In genomic region chr4:84201001-84201400, GRCm38 (mm10) we compare ENCODE assay signal across 25 mouse cellular contexts.
A peak's percentile ranks its signal among the peaks of the same experiment; 100 is the strongest.
DNase-seq lines count a peak whose midpoint lies in the region; ATAC-seq and TF ChIP-seq lines count a peak whose summit lies in the region.
"Had no signal": no experiment of that assay in that cellular context is flagged by ENCODE, and none has a peak within 500 bp of the region (broad histone marks: within the 10 kb centered on the region; RNA-seq: fewer than 3 reads in every experiment).

No protein-coding gene starts in this region.

- no peak for ATAC-seq in lung, postnatal 0 days
- ATAC-seq: CD4-positive, CD25-positive, alpha-beta regulatory T cell, adult 4 months; forebrain, embryonic 13.5 days; forebrain, embryonic 16.5 days; hindbrain, embryonic 16.5 days; inflammation-experienced regulatory T-cells, adult 6 months; intestine, embryonic 16.5 days had no signal

- 51% methylated on average over 3 of the region's 3 CpGs for WGBS in lung, postnatal 0 days

- H3K4me1 ChIP-seq in E14TG2a.4 (replicated peaks; ENCODE audit: low read depth, low read length) (peaks cover 68% of the 10 kb centered on the region), ES-Bruce4 (ENCODE audit: control insufficient read depth, insufficient read depth, low read length) (peaks cover 9% of the 10 kb centered on the region)
- H3K4me1 ChIP-seq in lung, postnatal 0 days (ENCODE audit: insufficient read depth, low read depth, low read length): no peaks in the 10 kb centered on the region

- H3K36me3 ChIP-seq in E14TG2a.4 (ENCODE audit: insufficient read depth, low read length): no peaks in the 10 kb centered on the region
- H3K36me3 ChIP-seq in ES-Bruce4 (ENCODE audit: control insufficient read depth, insufficient read depth, low read length, poor library complexity, severe bottlenecking): no peaks in the 10 kb centered on the region
- no peaks in the 10 kb centered on the region for H3K36me3 ChIP-seq in lung, postnatal 0 days (ENCODE audit: insufficient read depth, low read length)
- H3K36me3 ChIP-seq: forebrain, embryonic 10.5 days; hindbrain, embryonic 13.5 days had no signal

- no peak for TF ChIP-seq CTCF in E14TG2a.4 (conservative IDR thresholded peaks at IDR 0.05; ENCODE audit: low read length)
- no peak for TF ChIP-seq CTCF in ES-Bruce4 (IDR thresholded peaks at IDR 0.05; ENCODE audit: low read depth, low read length)
- no peak for TF ChIP-seq CTCF in lung, postnatal 0 days (IDR thresholded peaks at IDR 0.05)
- TF ChIP-seq CTCF in left cerebral cortex, adult 2 months (IDR thresholded peaks at IDR 0.05): no peak

- H3K9me3 ChIP-seq in E14TG2a.4 (ENCODE audit: low read length) (no peaks in the 10 kb centered on the region), ES-Bruce4 (replicated peaks; ENCODE audit: control insufficient read depth, insufficient read depth, low read length, poor library complexity, severe bottlenecking) (no peaks in the 10 kb centered on the region)
- no peaks in the 10 kb centered on the region for H3K9me3 ChIP-seq in lung, postnatal 0 days (ENCODE audit: low read length)
- H3K9me3 ChIP-seq: forebrain, embryonic 10.5 days; forebrain, embryonic 13.5 days; hindbrain, embryonic 13.5 days had no signal

- TF ChIP-seq POLR2A in ES-Bruce4 (IDR thresholded peaks at IDR 0.05; ENCODE audit: insufficient read depth, low read length): no peak

- H3K27me3 ChIP-seq in E14TG2a.4 (ENCODE audit: insufficient read depth, low read length) (peaks cover 10% of the 10 kb centered on the region), ES-Bruce4 (ENCODE audit: control insufficient read depth, insufficient read depth, low read length, poor library complexity, severe bottlenecking) (no peaks in the 10 kb centered on the region)
- no peaks in the 10 kb centered on the region for H3K27me3 ChIP-seq in lung, postnatal 0 days (replicated peaks; ENCODE audit: insufficient read depth, low read length)
- H3K27me3 ChIP-seq: forebrain, embryonic 13.5 days had no signal

- H3K4me3 ChIP-seq in E14TG2a.4 (replicated peaks; ENCODE audit: low read length) (0 out of 2 replicates have a peak overlapping the region, but pooled peaks have one; percentile 14), ES-Bruce4 (ENCODE audit: low read depth, low read length) (no peak overlapping the region)
- no peak overlapping the region for H3K4me3 ChIP-seq in lung, postnatal 0 days (ENCODE audit: low read depth, low read length)
- no peak overlapping the region for H3K4me3 ChIP-seq in left cerebral cortex, adult 2 months
- H3K4me3 ChIP-seq: forebrain, embryonic 10.5 days; forebrain, embryonic 13.5 days; gastrocnemius, adult 2 months; hindbrain, embryonic 13.5 days had no signal

- H3K4me2 ChIP-seq in lung, postnatal 0 days (replicated peaks; ENCODE audit: low read depth, low read length): no peak overlapping the region
- H3K4me2 ChIP-seq: forebrain, embryonic 13.5 days; heart, embryonic 11.5 days; hindbrain, embryonic 13.5 days had no signal

- no peak overlapping the region for H3K9ac ChIP-seq in ES-Bruce4 (ENCODE audit: low read depth, poor library complexity, severe bottlenecking)
- H3K9ac ChIP-seq in lung, postnatal 0 days (replicated peaks; ENCODE audit: low read depth): no peak overlapping the region
- H3K9ac ChIP-seq: forebrain, embryonic 13.5 days; hindbrain, embryonic 13.5 days had no signal

- peak; percentile 79 for DNase-seq in ZHBTc4 (ENCODE audit: low read depth, low spot score)
- no peak for DNase-seq in lung, postnatal 0 days (ENCODE audit: low spot score)
- no peak for DNase-seq in adrenal gland, postnatal 4 days (ENCODE audit: low spot score in 2 of 2)
- no peak for DNase-seq in left cerebral cortex, adult 2 months (ENCODE audit: extremely low spot score in 1 of 2, low spot score in 2 of 2)
- DNase-seq: adrenal gland, postnatal 10 days; adrenal gland, postnatal 36 days; cerebellum, adult 11 months; cerebellum, adult 8-10 months; cerebellum, postnatal 10 days; cerebellum, postnatal 36 days; embryo, embryonic 11 days; gastrocnemius, adult 2 months; gastrocnemius, postnatal 14 days; heart, adult 11 months had no signal

- peak; percentile 22; the same call in 1 of the 2 replicates for TF ChIP-seq EP300 in ES-Bruce4 (IDR thresholded peaks at IDR 0.05; ENCODE audit: insufficient read depth, low read depth, low read length)
- no peak for TF ChIP-seq EP300 in lung, postnatal 0 days (IDR thresholded peaks at IDR 0.05)

- intact Hi-C loops in left cerebral cortex, adult 2 months (cut with DNase I): no loop called here

- no peak overlapping the region for H3K27ac ChIP-seq in ES-Bruce4 (ENCODE audit: insufficient read depth, low read length)
- no peak overlapping the region for H3K27ac ChIP-seq in lung, postnatal 0 days (ENCODE audit: low read length)
- H3K27ac ChIP-seq in left cerebral cortex, adult 2 months: no peak overlapping the region
- H3K27ac ChIP-seq: forebrain, embryonic 10.5 days; forebrain, embryonic 13.5 days; gastrocnemius, adult 2 months; hindbrain, embryonic 13.5 days had no signal
